33 mouse cellular contexts compared by ENCODE assay signal in the genomic region with DNA sequence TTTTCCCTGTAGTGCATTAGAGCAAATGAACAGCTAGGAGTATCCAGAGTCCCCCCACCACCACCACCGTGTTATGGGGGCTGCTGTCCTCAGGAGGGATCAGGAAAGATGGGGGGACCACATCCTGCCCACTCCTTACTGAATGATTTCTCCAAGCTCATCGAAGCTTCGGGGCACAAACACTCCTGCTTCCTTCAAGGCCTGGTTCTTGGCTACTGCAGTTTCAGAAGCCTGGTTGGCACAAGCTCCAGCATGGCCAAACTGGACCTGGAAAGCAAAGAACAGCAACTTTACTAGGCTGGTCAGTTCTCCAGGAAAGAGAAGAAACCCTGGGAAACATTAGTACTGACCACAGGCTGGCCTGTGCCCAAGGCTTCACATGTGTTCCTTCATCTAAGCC.
"Had no signal": no experiment of that assay in that cellular context is flagged by ENCODE, and none has a peak within 500 bp of the region (broad histone marks: within the 10 kb centered on the region; RNA-seq: fewer than 3 reads in every experiment).

No protein-coding gene starts in this region.

- H3K9me3 ChIP-seq: heart, embryonic 13.5 days; heart, embryonic 15.5 days; hindbrain, embryonic 10.5 days; hindbrain, embryonic 12.5 days; hindbrain, embryonic 13.5 days; hindbrain, embryonic 15.5 days; intestine, embryonic 15.5 days; kidney, embryonic 15.5 days had no signal

- H3K4me3 ChIP-seq: heart, embryonic 13.5 days; heart, embryonic 15.5 days; hindbrain, embryonic 10.5 days; hindbrain, embryonic 12.5 days; hindbrain, embryonic 13.5 days; hindbrain, embryonic 15.5 days; intestine, embryonic 15.5 days; kidney, embryonic 15.5 days; layer of hippocampus, adult 2 months; left cerebral cortex, adult 2 months had no signal

- H3K4me2 ChIP-seq: heart, embryonic 13.5 days; heart, embryonic 15.5 days; hindbrain, embryonic 12.5 days; hindbrain, embryonic 13.5 days; hindbrain, embryonic 14.5 days; hindbrain, embryonic 15.5 days; intestine, embryonic 15.5 days; kidney, embryonic 15.5 days had no signal

- H3K9ac ChIP-seq: heart, embryonic 13.5 days; heart, embryonic 15.5 days; hindbrain, embryonic 12.5 days; hindbrain, embryonic 13.5 days; hindbrain, embryonic 14.5 days; hindbrain, embryonic 15.5 days; intestine, embryonic 15.5 days; kidney, embryonic 15.5 days had no signal

- H3K4me1 ChIP-seq: heart, embryonic 13.5 days; heart, embryonic 15.5 days; hindbrain, embryonic 10.5 days; hindbrain, embryonic 12.5 days; hindbrain, embryonic 13.5 days; hindbrain, embryonic 15.5 days; intestine, embryonic 15.5 days; kidney, embryonic 15.5 days had no signal

- H3K27me3 ChIP-seq: heart, embryonic 13.5 days; heart, embryonic 15.5 days; hindbrain, embryonic 12.5 days; hindbrain, embryonic 13.5 days; hindbrain, embryonic 15.5 days; intestine, embryonic 15.5 days; kidney, embryonic 15.5 days had no signal

- ATAC-seq: hindbrain, embryonic 16.5 days; hindbrain, postnatal 0 days; inflammation-experienced regulatory T-cells, adult 6 months; intestine, embryonic 15.5 days; intestine, embryonic 16.5 days; intestine, postnatal 0 days had no signal

- H3K27ac ChIP-seq: heart, embryonic 13.5 days; heart, embryonic 15.5 days; hindbrain, embryonic 10.5 days; hindbrain, embryonic 12.5 days; hindbrain, embryonic 13.5 days; hindbrain, embryonic 14.5 days; hindbrain, embryonic 15.5 days; hindbrain, postnatal 0 days; intestine, embryonic 15.5 days; kidney, embryonic 15.5 days; kidney, postnatal 0 days; layer of hippocampus, adult 2 months; left cerebral cortex, adult 2 months had no signal

- DNase-seq: heart, postnatal 10 days; heart, postnatal 14 days; heart, postnatal 36 days; heart, postnatal 4 days; kidney, adult 11 months; kidney, adult 18-20 months; kidney, adult 2 months; kidney, adult 8-10 months; kidney, adult 9 months; kidney, postnatal 10 days; kidney, postnatal 14 days; kidney, postnatal 25 days; kidney, postnatal 36 days; kidney, postnatal 4 days; layer of hippocampus, adult 9-11 months; layer of hippocampus, postnatal 36 days had no signal
